Mouse (Mus musculus) hindbrain, embryonic 14.5 days (tissue): ENCODE data around the gene Fam71e1. TPM values are rescaled to one million over a fixed set of nuclear protein-coding genes. Genes with fewer than 3 reads are reported as not detected.

Experiments used
- ATAC-seq: fragments of 200-750 bp; cut with Nextera tagmentation; 2 replicates; pipeline ENCODE4 v1.8.0; 2017; ENCODE audit warnings: moderate number of reproducible peaks, mild to moderate bottlenecking, moderate TSS enrichment, moderate library complexity; ENCODE audit not compliant: low FRiP score
- DNase-seq: peaks from one replicate; pipeline ENCODE4 v3.0.0-alpha.2; 2015; ENCODE audit warnings: low spot score
- H3K27ac ChIP-seq: fragments of 300-500 bp; sonication (generic); 2 replicates; pipeline ENCODE4 v1.5.1; 2014; ENCODE audit warnings: mild to moderate bottlenecking, moderate library complexity
- H3K27me3 ChIP-seq: fragments of 300-500 bp; sonication (generic); 2 replicates; pipeline ENCODE4 v1.6.1; 2014; ENCODE audit warnings: mild to moderate bottlenecking, low read length, mixed read lengths; ENCODE audit not compliant: control insufficient read depth, insufficient read depth
- H3K36me3 ChIP-seq: fragments of 300-500 bp; sonication (generic); replicated peaks from 2 replicates; pipeline ENCODE4 v1.6.1; 2014; ENCODE audit not compliant: control insufficient read depth, insufficient read depth
- H3K4me1 ChIP-seq: fragments of 300-500 bp; sonication (generic); replicated peaks from 2 replicates; pipeline ENCODE4 v1.6.1; 2014; ENCODE audit warnings: antibody characterized with exemption, low read length, mixed read lengths; ENCODE audit not compliant: control insufficient read depth, insufficient read depth
- H3K4me2 ChIP-seq: fragments of 300-500 bp; sonication (generic); replicated peaks from 2 replicates; pipeline ENCODE4 v1.6.1; 2014; ENCODE audit warnings: mild to moderate bottlenecking, moderate library complexity
- H3K4me3 ChIP-seq: fragments of 300-500 bp; sonication (generic); replicated peaks from 2 replicates; pipeline ENCODE4 v1.5.1; 2014; ENCODE audit warnings: mild to moderate bottlenecking, low read length
- H3K9ac ChIP-seq: fragments of 300-500 bp; sonication (generic); 2 replicates; pipeline ENCODE4 v1.6.1; 2014
- H3K9me3 ChIP-seq: fragments of 300-500 bp; sonication (generic); 2 replicates; pipeline ENCODE4 v1.6.1; 2016; ENCODE audit warnings: low read length; ENCODE audit not compliant: control insufficient read depth
- WGBS: fragments of 180-500 bp; shearing (Covaris S2); extraction: QIAGEN DNeasy Blood & Tissue Kit; methylation state at CpG from one replicate; pipeline ENCODE4 v1.1.7; 2014; 5-methylcytosine and 5-hydroxymethylcytosine counted together
- polyA plus RNA-seq: library from polyadenylated mRNA; unstranded; fragments of >200 nt; fragmentation: Nextera tagmentation; extraction: Ambion mirVana; gene quantifications from 2 replicates; pipeline ENCODE4 v1.2.1, GENCODE M21; 2014

Gene Fam71e1
- polyA plus RNA-seq, 1 experiment from 2014 or later = 23.8 TPM

- peaks cover 10% of the 10 kb centered on the region for H3K27me3 ChIP-seq
- no peaks in the 10 kb centered on the region for H3K4me1 ChIP-seq
- DNase-seq (no peak), ATAC-seq (no peak)
- no peak overlapping the region for H3K27ac ChIP-seq
- H3K9me3 ChIP-seq = no peaks in the 10 kb centered on the region
- no peak overlapping the region for H3K4me3 ChIP-seq
- H3K36me3 ChIP-seq = no peaks in the 10 kb centered on the region
- no peak overlapping the region for H3K4me2 ChIP-seq
- H3K9ac ChIP-seq = no peak overlapping the region
- 46% methylated on average over 5 of the region's 5 CpGs for whole genome bisulfite sequencing
These were observed 34.8 kb downstream of the Fam71e1 start for GRCm38 (mm10) chr7:44531207-44531606.

GRCm38 (mm10) chr7:44531946-44532732, 35.8 kb downstream of the Fam71e1 start, which contains the start of gene Spib:
Gene Spib, minus strand, starts transcription at chr7:44532071.
- no peak for ATAC-seq
- Histone ChIP-seq H3K27me3 (peaks cover 10% of the 10 kb centered on the region), H3K9ac (no peak within 1 kb of the TSS), H3K4me1 (no peaks in the 10 kb centered on the region), H3K4me3 (no peak within 1 kb of the TSS), H3K4me2 (no peak within 1 kb of the TSS), H3K9me3 (no peaks in the 10 kb centered on the region), H3K36me3 (0 out of 2 replicates have a peak, but pooled peaks cover 3% of the 10 kb centered on the region), H3K27ac (no peak within 1 kb of the TSS)
- no peak for DNase-seq
- WGBS = 90% methylated on average over 4 of the region's 4 CpGs

- no peak for DNase-seq
- Histone ChIP-seq H3K27me3 (peaks cover 10% of the 10 kb centered on the region), H3K9me3 (no peaks in the 10 kb centered on the region), H3K4me3 (no peak overlapping the region), H3K4me1 (no peaks in the 10 kb centered on the region), H3K36me3 (peaks cover 4% of the 10 kb centered on the region; the same call in 1 of the 2 replicates), H3K9ac (no peak overlapping the region), H3K4me2 (no peak overlapping the region), H3K27ac (no peak overlapping the region)
- no peak for ATAC-seq
- 89% methylated on average over 29 of the region's 29 CpGs for WGBS
These were observed 36.8 kb downstream of the Fam71e1 start for GRCm38 (mm10) chr7:44532918-44533745.

GRCm38 (mm10) chr7:44533746-44534045, 37.3 kb downstream of the Fam71e1 start:
- WGBS = 74% methylated on average over 12 of the region's 12 CpGs
- H3K27ac ChIP-seq = no peak overlapping the region
- no peak overlapping the region for H3K4me2 ChIP-seq
- H3K4me1 ChIP-seq = no peaks in the 10 kb centered on the region
- H3K9me3 ChIP-seq = no peaks in the 10 kb centered on the region
- H3K36me3 ChIP-seq = peaks cover 9% of the 10 kb centered on the region
- ATAC-seq = no peak
- H3K4me3 ChIP-seq = no peak overlapping the region
- H3K27me3 ChIP-seq = peaks cover 5% of the 10 kb centered on the region
- no peak overlapping the region for H3K9ac ChIP-seq
- DNase-seq = no peak

GRCm38 (mm10) chr7:44534242-44534641, 37.9 kb downstream of the Fam71e1 start:
- Histone ChIP-seq H3K4me1 (no peaks in the 10 kb centered on the region), H3K27ac (no peak overlapping the region), H3K9ac (no peak overlapping the region), H3K4me2 (no peak overlapping the region), H3K36me3 (peaks cover 14% of the 10 kb centered on the region), H3K9me3 (no peaks in the 10 kb centered on the region), H3K4me3 (no peak overlapping the region), H3K27me3 (no peaks in the 10 kb centered on the region)
- 94% methylated on average over 13 of the region's 13 CpGs for WGBS
- ATAC-seq (no peak), DNase-seq (no peak)

GRCm38 (mm10) chr7:44534656-44535441, 38.5 kb downstream of the Fam71e1 start:
- Histone ChIP-seq H3K27ac (no peak overlapping the region), H3K9ac (no peak overlapping the region), H3K4me2 (no peak overlapping the region), H3K36me3 (peaks cover 18% of the 10 kb centered on the region), H3K27me3 (no peaks in the 10 kb centered on the region), H3K4me3 (no peak overlapping the region), H3K4me1 (no peaks in the 10 kb centered on the region), H3K9me3 (no peaks in the 10 kb centered on the region)
- no peak for DNase-seq
- ATAC-seq = no peak
- 92% methylated on average over 19 of the region's 19 CpGs for WGBS

GRCm38 (mm10) chr7:44535657-44536589, 39.5 kb downstream of the Fam71e1 start:
- H3K4me3 ChIP-seq = no peak overlapping the region
- DNase-seq = no peak
- no peak overlapping the region for H3K9ac ChIP-seq
- WGBS = 95% methylated on average over 27 of the region's 27 CpGs
- no peak overlapping the region for H3K27ac ChIP-seq
- no peaks in the 10 kb centered on the region for H3K4me1 ChIP-seq
- H3K4me2 ChIP-seq = no peak overlapping the region
- H3K9me3 ChIP-seq = no peaks in the 10 kb centered on the region
- no peak for ATAC-seq
- no peaks in the 10 kb centered on the region for H3K27me3 ChIP-seq
- H3K36me3 ChIP-seq = peaks cover 29% of the 10 kb centered on the region

- H3K36me3 ChIP-seq = peaks cover 35% of the 10 kb centered on the region
- H3K9me3 ChIP-seq = no peaks in the 10 kb centered on the region
- no peak overlapping the region for H3K27ac ChIP-seq
- no peaks in the 10 kb centered on the region for H3K27me3 ChIP-seq
- H3K9ac ChIP-seq = no peak overlapping the region
- H3K4me1 ChIP-seq = no peaks in the 10 kb centered on the region
- no peak for DNase-seq
- no peak overlapping the region for H3K4me3 ChIP-seq
- 88% methylated on average over 6 of the region's 6 CpGs for WGBS
- no peak for ATAC-seq
- H3K4me2 ChIP-seq = no peak overlapping the region
These were observed 40.2 kb downstream of the Fam71e1 start for GRCm38 (mm10) chr7:44536590-44536968.
